Mouse (Mus musculus): Measurements from ENCODE around the gene Nrip2. TPM values are rescaled to one million over a fixed set of nuclear protein-coding genes. Genes with fewer than 3 reads are reported as not detected.

Nrip2 gene
- 8.2 and 8.7 TPM in 2 replicates for polyA plus RNA-seq (2012; rRNA removed)

GRCm38 (mm10) chr6:128398996-128399395 is at the start of gene Nrip2:
Gene Nrip2 (plus strand): TSS chr6:128399296.

DNA sequence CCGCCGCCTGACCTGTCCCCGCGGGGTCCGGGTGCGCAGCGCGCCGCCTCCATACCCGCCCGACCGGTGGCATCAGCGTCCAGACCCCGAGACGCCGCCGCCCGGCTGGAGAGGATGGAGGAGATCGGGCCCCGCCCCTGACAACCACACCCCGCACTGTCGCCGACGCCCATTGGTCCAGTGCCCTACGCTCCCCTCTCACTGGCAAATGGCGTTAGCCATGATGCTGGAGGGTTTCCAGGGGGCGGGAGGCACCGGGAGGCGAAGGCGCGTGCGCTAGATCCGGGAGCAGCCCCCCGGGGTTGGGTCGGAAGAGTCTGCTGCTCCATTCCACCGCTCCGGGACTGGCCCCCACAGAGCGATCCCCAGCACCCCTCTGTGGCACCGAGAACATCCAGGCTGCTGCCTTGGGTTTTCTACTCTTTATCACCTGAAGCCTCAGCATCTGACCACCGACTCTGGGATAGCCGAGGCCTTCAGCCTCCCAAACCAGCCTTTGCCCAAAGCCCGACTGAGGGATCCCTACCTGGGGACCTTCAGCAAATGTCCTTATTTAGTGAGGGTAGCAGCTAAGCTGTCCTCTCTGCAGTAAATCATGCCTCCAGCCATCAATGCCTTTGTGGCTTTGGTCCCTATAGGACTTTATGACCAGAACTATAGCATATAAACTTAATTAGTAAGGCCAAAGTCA is 43.2 kb upstream of the Nrip2 start, which contains the start of gene Tulp3:
Gene Tulp3, minus strand, starts transcription at position 126 of the 691 bp plus-strand sequence.

GRCm38 (mm10) chr6:128362381-128363006 is 36.6 kb upstream of the Nrip2 start, which contains the start of the genes Rhno1 and Foxm1:
Gene Rhno1 (minus strand): TSS chr6:128362911.
Gene Foxm1 (plus strand): TSS chr6:128362967.

DNA sequence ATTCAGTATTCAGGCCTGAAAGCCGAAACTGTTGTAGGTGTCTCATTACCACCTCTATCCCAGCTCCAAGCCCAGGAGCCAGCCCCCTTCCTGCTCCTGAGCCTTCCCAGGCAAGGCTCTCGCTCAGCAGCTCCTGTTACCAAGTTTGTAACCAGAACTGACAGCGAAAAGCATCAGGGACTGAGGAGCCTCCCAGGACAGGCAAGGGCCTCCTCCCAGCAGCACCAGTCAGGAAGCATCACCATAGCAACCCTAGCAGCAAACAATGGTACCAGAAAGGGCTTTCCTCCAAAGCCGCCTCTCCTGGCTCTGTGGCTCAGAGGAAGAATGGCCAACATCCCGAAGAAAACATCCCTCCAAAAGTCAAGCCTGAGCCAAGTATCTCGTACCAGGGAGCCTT is 23.9 kb upstream of the Nrip2 start, which contains the start of the genes Tex52 and Gm44596:
Gene Tex52, plus strand, starts transcription at position 265 of the 400 bp plus-strand sequence.
Gene Gm44596, plus strand, starts transcription at position 312 of the 400 bp plus-strand sequence.

DNA sequence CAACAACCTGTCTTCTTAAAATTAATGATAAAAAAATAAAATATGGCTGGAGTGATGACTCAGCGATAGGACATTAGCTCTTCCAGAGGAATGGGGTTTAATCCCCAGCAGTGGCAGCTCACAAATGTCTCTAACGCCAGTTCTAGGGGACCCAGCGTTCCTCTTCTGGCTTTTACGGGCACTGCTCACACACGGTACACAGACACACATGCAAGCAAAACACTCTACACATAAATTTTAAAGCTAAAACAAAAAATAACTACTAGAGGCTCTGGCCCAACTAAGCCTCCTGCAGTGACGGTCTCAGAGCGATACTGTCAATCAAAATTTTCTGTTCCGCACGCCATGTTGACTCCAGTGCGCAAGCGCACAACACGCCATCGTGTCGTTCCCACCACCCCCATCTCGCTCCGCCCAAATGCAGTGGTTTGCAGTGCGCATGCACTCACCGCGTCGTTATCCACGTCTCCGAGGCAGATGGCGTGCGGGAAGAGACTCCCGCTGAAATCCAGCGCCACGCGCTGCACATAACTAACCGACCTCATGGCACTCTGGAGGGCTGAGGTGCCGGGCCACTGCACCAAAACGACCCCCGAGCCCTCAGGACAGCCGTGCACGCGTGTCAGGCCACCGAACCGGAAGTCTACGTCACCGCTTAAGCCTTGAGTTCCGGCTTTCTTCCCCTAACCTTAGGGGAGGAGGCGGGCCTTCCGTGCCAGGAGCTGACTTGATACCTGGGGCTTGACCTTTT is 25.3 kb downstream of the Nrip2 start, which contains the start of gene Itfg2:
Gene Itfg2, minus strand, starts transcription at position 663 of the 751 bp plus-strand sequence.

GRCm38 (mm10) chr6:128438317-128438870 is 39.3 kb downstream of the Nrip2 start, which contains the start of gene Fkbp4:
Gene Fkbp4 (minus strand): TSS chr6:128438677.

Other genes starting within 250 kb of the Nrip2 start
- 0.28 and 0.35 TPM in 2 replicates for gene Tead4, start 98.5 kb upstream of the Nrip2 start, polyA plus RNA-seq (2012; rRNA removed)
- gene Tulp3, start 43.4 kb upstream of the Nrip2 start, polyA plus RNA-seq (2012; rRNA removed): 30.7 and 32.8 TPM in 2 replicates
- 23.1 and 28.6 TPM in 2 replicates for gene Rhno1, start 36.4 kb upstream of the Nrip2 start, polyA plus RNA-seq (2012; rRNA removed)
- gene Foxm1, start 36.3 kb upstream of the Nrip2 start, polyA plus RNA-seq (2012; rRNA removed): 16.4 and 17.9 TPM in 2 replicates
- gene Tex52, start 23.8 kb upstream of the Nrip2 start, polyA plus RNA-seq (2012; rRNA removed): 0.41 and 0.94 TPM in 2 replicates
- gene Gm44596, start 23.8 kb upstream of the Nrip2 start, polyA plus RNA-seq (2012; rRNA removed): not detected in 2 replicates
- gene Itfg2, start 25.6 kb downstream of the Nrip2 start, polyA plus RNA-seq (2012; rRNA removed): 23.6 and 26.3 TPM in 2 replicates
- gene Fkbp4, start 39.4 kb downstream of the Nrip2 start, polyA plus RNA-seq (2012; rRNA removed): 229 and 238 TPM in 2 replicates
- gene Pzp, start 127.4 kb downstream of the Nrip2 start, polyA plus RNA-seq (2012; rRNA removed): 0.04 and 0.29 TPM in 2 replicates
- 5.8 and 6.0 TPM in 2 replicates for gene A2ml1, start 182.3 kb downstream of the Nrip2 start, polyA plus RNA-seq (2012; rRNA removed)
- not detected in 2 replicates for gene Klrb1a, start 224.2 kb downstream of the Nrip2 start, polyA plus RNA-seq (2012; rRNA removed)